Mouse (Mus musculus) limb, embryonic 14.5 days (tissue): Measurements from ENCODE around the gene Txnip. TPM values are rescaled to one million over a fixed set of nuclear protein-coding genes. Genes with fewer than 3 reads are reported as not detected.
A peak's percentile ranks its signal among the peaks of the same experiment; 100 is the strongest.

ENCODE experiments used
- ATAC-seq: fragments of 200-750 bp; cut with Nextera tagmentation; 2 replicates; pipeline ENCODE4 v1.8.0; 2017; ENCODE audit warnings: low read depth, moderate number of reproducible peaks, moderate TSS enrichment; ENCODE audit not compliant: low FRiP score
- DNase-seq: peaks from one replicate; pipeline ENCODE4 v3.0.0-alpha.2; 2015; ENCODE audit warnings: low spot score
- H3K27ac ChIP-seq: fragments of 300-500 bp; sonication (generic); replicated peaks from 2 replicates; pipeline ENCODE4 v1.5.1; 2014; ENCODE audit warnings: low read depth, mild to moderate bottlenecking, low read length, moderate library complexity, mixed read lengths
- H3K27me3 ChIP-seq: fragments of 300-500 bp; sonication (generic); 2 replicates; pipeline ENCODE4 v1.6.1; 2014; ENCODE audit warnings: low read length, mixed read lengths; ENCODE audit not compliant: control insufficient read depth, insufficient read depth
- H3K36me3 ChIP-seq: fragments of 300-500 bp; sonication (generic); 2 replicates; pipeline ENCODE4 v1.6.1; 2014; ENCODE audit warnings: mild to moderate bottlenecking, low read length, moderate library complexity, mixed read lengths; ENCODE audit not compliant: control insufficient read depth, insufficient read depth
- H3K4me1 ChIP-seq: fragments of 300-500 bp; sonication (generic); 2 replicates; pipeline ENCODE4 v1.6.1; 2014; ENCODE audit warnings: antibody characterized with exemption, low read length, mixed read lengths; ENCODE audit not compliant: control insufficient read depth, insufficient read depth
- H3K4me2 ChIP-seq: fragments of 300-500 bp; sonication (generic); replicated peaks from 2 replicates; pipeline ENCODE4 v1.6.1; 2014; ENCODE audit warnings: low read depth, mild to moderate bottlenecking, low read length, moderate library complexity; ENCODE audit not compliant: severe bottlenecking
- H3K4me3 ChIP-seq: fragments of 300-500 bp; sonication (generic); replicated peaks from 2 replicates; pipeline ENCODE4 v1.5.1; 2014; ENCODE audit warnings: low read length
- H3K9ac ChIP-seq: fragments of 300-500 bp; sonication (generic); 2 replicates; pipeline ENCODE4 v1.6.1; 2014; ENCODE audit warnings: mild to moderate bottlenecking, low read depth, low read length, moderate library complexity; ENCODE audit not compliant: severe bottlenecking
- H3K9me3 ChIP-seq: fragments of 300-500 bp; sonication (generic); 2 replicates; pipeline ENCODE4 v1.6.1; 2016; ENCODE audit warnings: low read length; ENCODE audit not compliant: control insufficient read depth
- POLR2A ChIP-seq: fragments of 200-500 bp; IDR thresholded peaks from 2 replicates; pipeline ENCODE4 v1.8.0; 2012; ENCODE audit warnings: inconsistent platforms, mild to moderate bottlenecking, moderate library complexity, borderline replicate concordance; ENCODE audit not compliant: insufficient read depth, insufficient read length; ENCODE audit errors: extremely low read depth
- WGBS: fragments of 180-500 bp; shearing (Covaris S2); extraction: QIAGEN DNeasy Blood & Tissue Kit; methylation state at CpG from one replicate; pipeline ENCODE4 v1.1.7; 2014; 5-methylcytosine and 5-hydroxymethylcytosine counted together
- polyA plus RNA-seq, 2 experiments: library from polyadenylated mRNA; depleted of rRNA in 1 of 2; stranded (reverse) in 1 of 2; unstranded in 1 of 2; fragments of >200 nt; fragmentation: Nextera tagmentation in 1 of 2; extraction: Ambion mirVana in 1 of 2; gene quantifications; 2 replicates each; pipeline versions ENCODE4 v1.2.1 to v1.2.3; 2012 to 2014

Txnip gene
- polyA plus RNA-seq, 2 experiments: 167 to 211 TPM

GRCm38 (mm10) chr3:96555999-96556614 lies 1.6 kb upstream of the Txnip start:
- H3K4me1 ChIP-seq: peaks cover 35% of the 10 kb centered on the region
- WGBS: 78% methylated on average over 15 of the region's 15 CpGs

GRCm38 (mm10) chr3:96556651-96557635 lies 814 bp upstream of the Txnip start:
- no peak for ATAC-seq
- H3K27me3 ChIP-seq: no peaks in the 10 kb centered on the region
- peak overlapping the region; percentile 79 for H3K4me2 ChIP-seq
- peak overlapping the region; percentile 82 for H3K27ac ChIP-seq
- WGBS: 11% methylated on average over 22 of the region's 22 CpGs
- H3K9me3 ChIP-seq: no peaks in the 10 kb centered on the region
- no peak for DNase-seq
- peaks cover 25% of the 10 kb centered on the region for H3K36me3 ChIP-seq
- H3K4me1 ChIP-seq: peaks cover 39% of the 10 kb centered on the region
- TF ChIP-seq POLR2A: no peak
- peak overlapping the region; percentile 60 for H3K4me3 ChIP-seq
- peak overlapping the region; percentile 58 for H3K9ac ChIP-seq

More at GRCm38 (mm10) chr3:96555999-96556614, 1.6 kb upstream of the Txnip start:
- Histone ChIP-seq H3K9me3 (no peaks in the 10 kb centered on the region), H3K27ac (no peak overlapping the region), H3K4me2 (peak overlapping the region; percentile 79), H3K4me3 (no peak overlapping the region), H3K9ac (no peak overlapping the region), H3K27me3 (no peaks in the 10 kb centered on the region), H3K36me3 (peaks cover 19% of the 10 kb centered on the region)
- no peak for TF ChIP-seq POLR2A
- ATAC-seq (no peak), DNase-seq (no peak)

GRCm38 (mm10) chr3:96558159-96558558 lies 402 bp downstream of the Txnip start:
- peaks cover 25% of the 10 kb centered on the region for H3K36me3 ChIP-seq
- H3K9me3 ChIP-seq: no peaks in the 10 kb centered on the region
- H3K4me2 ChIP-seq: peak overlapping the region; percentile 79
- H3K27ac ChIP-seq: peak overlapping the region; percentile 81
- under 1% methylated on average over 17 of the region's 17 CpGs for WGBS
- peaks cover 39% of the 10 kb centered on the region for H3K4me1 ChIP-seq
- H3K4me3 ChIP-seq: peak overlapping the region; percentile 60
- no peaks in the 10 kb centered on the region for H3K27me3 ChIP-seq
- DNase-seq (no peak), ATAC-seq (0 out of 2 replicates have a peak, but pooled peaks have one; percentile 7)
- TF ChIP-seq POLR2A: no peak
- peak overlapping the region; percentile 89 for H3K9ac ChIP-seq

DNA sequence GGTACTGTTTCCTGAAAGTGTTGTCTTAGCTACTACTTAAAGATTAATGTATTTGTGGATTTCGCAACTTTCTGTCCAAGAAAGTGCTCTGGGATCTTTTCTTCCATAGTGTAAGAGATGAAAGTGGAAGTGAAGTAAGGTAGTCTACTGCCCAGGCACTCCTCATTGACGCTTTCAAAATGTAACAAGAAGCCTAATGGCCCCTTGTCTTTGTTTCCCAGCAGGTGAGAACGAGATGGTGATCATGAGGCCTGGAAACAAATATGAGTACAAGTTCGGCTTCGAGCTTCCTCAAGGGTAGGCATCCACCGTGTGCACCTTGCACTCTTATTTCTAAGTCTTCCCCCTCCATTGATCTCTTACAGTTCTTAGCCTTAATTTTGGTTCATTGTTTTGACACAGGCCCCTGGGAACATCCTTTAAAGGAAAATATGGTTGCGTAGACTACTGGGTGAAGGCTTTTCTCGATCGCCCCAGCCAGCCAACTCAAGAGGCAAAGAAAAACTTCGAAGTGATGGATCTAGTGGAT lies 975 bp downstream of the Txnip start:
- TF ChIP-seq POLR2A: no peak

DNA sequence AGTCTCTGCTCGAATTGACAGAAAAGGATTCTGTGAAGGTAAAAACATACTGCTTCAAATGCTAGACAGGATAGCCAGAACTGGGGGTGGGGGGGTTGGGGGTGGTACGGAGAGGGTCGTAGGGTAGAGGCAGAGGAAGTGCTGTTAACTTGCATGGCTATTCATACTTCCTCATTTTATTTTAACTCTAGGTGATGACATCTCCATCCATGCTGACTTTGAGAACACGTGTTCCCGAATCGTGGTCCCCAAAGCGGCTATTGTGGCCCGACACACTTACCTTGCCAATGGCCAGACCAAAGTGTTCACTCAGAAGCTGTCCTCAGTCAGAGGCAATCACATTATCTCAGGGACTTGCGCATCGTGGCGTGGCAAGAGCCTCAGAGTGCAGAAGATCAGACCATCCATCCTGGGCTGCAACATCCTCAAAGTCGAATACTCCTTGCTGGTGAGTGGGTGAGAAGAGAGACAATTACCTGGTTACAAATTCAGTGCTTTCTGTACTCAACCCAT lies 1.7 kb downstream of the Txnip start:
- ATAC-seq (no peak), DNase-seq (no peak)
- no peak for TF ChIP-seq POLR2A
- peaks cover 25% of the 10 kb centered on the region for H3K36me3 ChIP-seq
- peak overlapping the region; percentile 60 for H3K4me3 ChIP-seq
- no peak overlapping the region for H3K27ac ChIP-seq
- peak overlapping the region; percentile 89; the same call in 1 of the 2 replicates for H3K9ac ChIP-seq
- no peaks in the 10 kb centered on the region for H3K27me3 ChIP-seq
- H3K4me2 ChIP-seq: peak overlapping the region; percentile 79
- no peaks in the 10 kb centered on the region for H3K9me3 ChIP-seq
- H3K4me1 ChIP-seq: peaks cover 45% of the 10 kb centered on the region
- 78% methylated on average over 12 of the region's 12 CpGs for WGBS

More for the DNA sequence above, 975 bp downstream of the Txnip start:
- Histone ChIP-seq H3K27me3 (no peaks in the 10 kb centered on the region), H3K36me3 (peaks cover 25% of the 10 kb centered on the region), H3K27ac (peak overlapping the region; percentile 81), H3K4me2 (peak overlapping the region; percentile 79), H3K9ac (peak overlapping the region; percentile 89), H3K4me3 (peak overlapping the region; percentile 60), H3K9me3 (no peaks in the 10 kb centered on the region), H3K4me1 (peaks cover 39% of the 10 kb centered on the region)
- ATAC-seq (no peak), DNase-seq (no peak)
- WGBS: 35% methylated on average over 10 of the region's 10 CpGs
